Mouse (Mus musculus): ENCODE data around the gene Tmem128. TPM values are rescaled to one million over a fixed set of nuclear protein-coding genes. Genes with fewer than 3 reads are reported as not detected.

The Tmem128 gene
- 23.5 and 25.8 TPM in 2 replicates for total RNA-seq (2017)

DNA sequence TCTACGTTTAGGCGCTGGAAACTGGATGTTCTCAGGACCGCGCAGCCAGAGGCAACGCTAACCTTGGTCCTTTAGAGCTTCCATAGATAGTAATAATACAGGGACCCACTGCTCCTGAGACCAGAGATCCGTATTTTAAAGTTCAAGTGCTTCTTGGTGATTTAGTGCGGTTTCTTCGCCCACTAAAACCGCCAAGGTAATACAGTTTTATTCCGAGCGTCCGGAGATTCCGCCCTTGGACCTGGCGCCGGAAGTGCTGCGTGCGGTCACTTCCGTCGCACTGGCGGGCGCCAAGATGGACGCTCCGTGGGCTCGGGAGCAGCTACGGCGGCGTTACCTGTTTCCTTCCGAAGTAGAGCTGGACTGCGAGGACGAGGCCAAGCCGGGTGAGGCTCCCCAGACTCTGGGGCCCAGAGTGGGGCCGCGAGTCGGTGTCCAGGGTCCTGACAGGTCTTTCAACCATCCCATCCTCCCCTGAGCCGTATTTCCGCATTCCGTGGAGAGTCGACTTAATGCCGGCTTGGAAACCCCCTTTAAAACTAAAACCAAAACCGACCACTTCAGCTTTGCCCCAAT lies at the start of gene Tmem128:
Gene Tmem128, plus strand, starts transcription at position 79 of the 576 bp plus-strand sequence.
- ATAC-seq (replicated peaks; ENCODE audit: low read depth, poor library complexity, severe bottlenecking), result peak; percentile 79

DNA sequence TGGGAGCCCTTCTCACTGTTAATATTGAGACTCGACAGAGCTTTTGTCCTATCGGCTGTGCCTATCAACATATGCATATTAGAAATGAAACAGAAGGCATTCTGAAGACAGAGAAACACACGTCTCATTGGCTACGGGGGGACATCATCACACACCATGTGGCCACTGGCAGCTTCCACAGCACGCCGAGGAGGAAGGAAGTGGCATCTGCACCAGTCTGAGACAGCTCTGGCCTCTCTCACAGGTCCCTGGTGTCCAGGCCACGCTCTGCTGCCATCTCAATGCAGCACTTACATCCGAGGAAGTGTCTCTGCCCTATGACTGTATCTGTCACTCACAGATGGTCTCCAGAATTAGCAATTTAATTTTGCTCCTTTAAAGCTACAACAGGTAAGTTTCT lies 48.3 kb upstream of the Tmem128 start:
- ATAC-seq (replicated peaks; ENCODE audit: low read depth, poor library complexity, severe bottlenecking), result peak; percentile 82

DNA sequence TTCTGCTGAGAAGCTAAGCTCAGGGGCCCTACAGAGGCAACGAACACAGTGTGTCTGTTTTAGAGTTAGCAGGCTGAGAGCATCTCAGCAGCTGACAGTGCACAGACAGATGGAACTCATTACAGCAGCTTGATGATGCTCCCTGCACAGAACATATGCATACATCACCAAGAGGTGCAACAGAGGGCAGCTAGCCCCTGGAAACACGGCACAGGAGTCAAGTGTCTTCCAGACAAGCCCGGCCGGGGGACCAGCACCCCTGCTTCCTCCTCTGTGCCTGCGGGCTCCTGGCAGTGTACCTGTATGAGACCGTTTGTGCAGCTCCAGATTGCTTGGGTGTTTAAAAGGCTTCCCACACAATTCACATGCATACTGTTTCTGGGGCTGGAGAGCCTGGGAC lies 47.0 kb upstream of the Tmem128 start:
- ATAC-seq (replicated peaks; ENCODE audit: low read depth, poor library complexity, severe bottlenecking), result no peak

DNA sequence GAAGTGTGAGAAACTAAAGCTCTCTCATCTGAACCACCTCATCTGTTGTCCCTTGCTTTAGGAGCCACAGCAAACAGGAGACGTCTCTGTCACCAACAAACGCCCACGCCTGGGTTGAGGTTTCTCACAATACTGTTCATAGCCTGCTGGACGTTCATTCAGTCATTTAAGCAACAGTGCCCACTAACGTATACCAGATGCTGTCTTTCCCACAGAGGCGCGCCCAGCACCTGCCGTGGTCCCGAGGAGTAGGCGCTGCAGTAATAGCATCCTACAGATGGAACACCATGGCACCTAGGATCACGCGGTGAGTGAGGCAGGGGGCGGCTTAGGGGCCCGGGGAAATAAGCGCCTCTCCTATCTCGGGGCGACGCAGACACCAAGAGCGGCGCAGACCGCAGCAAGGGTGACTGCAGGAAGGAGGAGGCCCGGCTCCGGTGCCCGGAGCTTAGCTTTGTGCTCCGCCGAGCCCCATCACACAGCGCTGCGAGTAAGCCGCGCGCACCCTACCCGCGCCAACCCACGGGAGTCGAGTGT lies 40.1 kb upstream of the Tmem128 start:
- ATAC-seq (replicated peaks; ENCODE audit: low read depth, poor library complexity, severe bottlenecking), result peak; percentile 64

DNA sequence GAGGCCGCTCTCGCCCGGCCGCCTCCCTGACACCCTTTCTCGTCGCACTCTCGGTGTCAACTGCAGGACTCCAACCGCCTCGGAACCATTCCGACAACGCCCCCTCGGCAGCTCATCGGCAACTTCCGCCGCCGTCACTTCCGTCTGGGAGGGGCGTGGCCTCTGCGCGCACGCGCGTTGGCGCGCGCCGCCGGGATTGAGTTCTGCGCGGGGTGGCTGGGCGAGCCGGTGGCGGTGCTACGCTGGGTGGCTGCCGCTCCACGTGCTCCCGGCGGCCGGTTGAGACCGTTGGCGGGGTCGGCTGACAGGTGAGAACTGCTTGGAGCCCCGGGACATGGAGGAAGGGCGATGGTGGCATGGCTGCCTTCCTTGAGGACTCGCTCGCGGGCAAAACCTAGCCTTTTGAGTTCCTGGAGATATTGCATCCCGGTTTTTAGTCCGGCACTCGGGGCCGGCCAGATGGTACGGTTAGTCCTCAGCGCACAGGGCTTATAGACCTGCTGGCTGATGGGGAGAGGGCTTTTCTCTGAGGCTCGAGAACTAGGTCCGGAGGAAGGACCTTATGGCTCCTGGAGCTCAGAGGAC lies 39.6 kb upstream of the Tmem128 start, which contains the start of the genes Zbtb49 and Lyar:
Gene Zbtb49, minus strand, starts transcription at position 130 of the 585 bp plus-strand sequence.
Gene Lyar, plus strand, starts transcription at position 143 of the 585 bp plus-strand sequence.
- ATAC-seq (replicated peaks; ENCODE audit: low read depth, poor library complexity, severe bottlenecking), result peak; percentile 87

DNA sequence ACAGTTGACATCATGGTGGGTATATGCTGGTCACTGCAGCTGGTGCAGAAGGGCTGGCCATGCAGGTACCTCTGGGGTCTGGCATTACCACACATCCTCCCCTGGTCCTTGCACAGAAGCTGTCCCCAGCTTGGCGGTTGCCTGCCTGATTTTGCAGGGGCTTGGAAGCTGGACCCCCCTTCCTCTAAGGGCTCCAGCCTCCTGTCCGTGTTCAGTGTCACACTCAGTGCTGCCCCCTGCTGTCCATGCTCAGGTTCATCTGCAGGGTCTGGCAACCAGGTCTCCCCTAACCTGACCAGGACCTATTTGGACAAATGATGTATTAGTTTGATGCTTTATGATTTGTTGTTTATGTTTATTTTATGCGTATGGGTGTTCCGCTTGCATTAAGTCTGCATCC lies 24.6 kb upstream of the Tmem128 start:
- peak; percentile 88 for ATAC-seq (replicated peaks; ENCODE audit: low read depth, poor library complexity, severe bottlenecking)

DNA sequence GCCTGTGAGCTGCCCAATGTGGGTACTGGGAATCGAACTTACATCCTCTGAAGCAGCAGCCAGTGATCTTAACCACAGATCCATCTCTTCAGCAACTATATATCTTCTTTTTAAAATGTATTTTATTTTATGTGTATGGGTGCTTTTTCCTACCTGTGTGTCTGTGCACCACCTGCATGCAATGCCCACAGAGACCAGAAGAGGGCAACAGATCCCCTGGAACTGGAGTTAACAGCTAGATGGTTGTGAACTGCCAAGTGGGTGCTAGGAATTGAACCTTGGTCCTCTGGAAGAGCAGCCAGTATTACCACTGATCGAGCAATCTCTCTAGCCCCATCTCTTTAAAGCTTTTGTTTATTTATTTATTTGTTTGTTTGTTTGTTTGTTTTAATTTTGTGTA lies 23.4 kb upstream of the Tmem128 start:
- ATAC-seq (replicated peaks; ENCODE audit: low read depth, poor library complexity, severe bottlenecking), result no peak

DNA sequence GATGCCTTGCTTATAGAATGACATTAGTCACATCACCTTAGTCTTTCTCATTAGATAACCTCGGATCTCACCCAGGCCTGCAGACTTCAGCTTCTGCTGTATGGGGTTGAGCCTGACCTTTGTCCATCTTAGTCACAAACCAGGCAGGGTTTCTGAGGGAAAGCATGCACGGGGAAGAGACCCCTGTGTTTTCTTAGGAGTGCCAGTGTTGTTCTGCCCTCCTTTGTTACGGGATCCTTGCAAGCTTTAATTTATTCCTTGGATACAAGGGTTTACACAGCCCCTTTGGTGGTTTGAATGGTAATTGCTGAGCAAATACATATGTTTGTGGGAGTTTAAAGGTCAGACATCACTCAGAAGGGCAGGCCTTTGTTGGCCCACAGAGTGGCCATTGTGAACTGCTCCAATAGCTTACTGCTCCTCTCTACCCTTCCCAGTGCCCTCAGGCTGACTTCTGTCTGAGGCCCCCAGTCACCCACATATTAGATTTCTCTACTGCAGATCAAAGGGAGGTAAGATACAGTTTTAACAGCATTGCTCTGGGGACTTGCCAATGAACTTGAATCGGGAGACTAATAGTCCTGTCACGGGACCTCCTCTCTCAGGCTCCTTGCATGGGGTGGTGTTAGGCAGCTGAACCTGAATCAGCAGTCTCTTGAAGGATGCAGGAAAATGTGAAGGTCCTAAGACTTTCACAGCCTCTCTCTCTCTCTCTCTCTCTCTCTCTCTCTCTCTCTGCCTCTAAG lies 19.1 kb upstream of the Tmem128 start:
- ATAC-seq (replicated peaks; ENCODE audit: low read depth, poor library complexity, severe bottlenecking), result no peak

DNA sequence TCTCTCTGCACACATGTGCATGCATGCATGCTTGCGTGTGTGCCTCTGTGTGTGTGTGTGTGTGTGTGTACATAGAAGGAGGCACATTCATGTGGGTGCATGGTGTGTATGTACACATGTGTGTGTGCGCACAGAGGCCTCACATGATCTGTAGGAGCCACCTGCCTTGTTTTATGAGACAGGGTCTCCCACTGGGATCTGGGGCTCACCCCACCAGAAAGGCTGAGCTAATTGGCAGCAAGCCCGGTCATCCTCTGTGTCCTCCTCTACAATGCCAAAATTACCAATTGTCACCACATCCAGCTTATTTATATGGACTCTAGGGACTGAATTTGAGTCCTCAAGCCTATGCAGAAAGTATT lies 18.5 kb upstream of the Tmem128 start:
- no peak for ATAC-seq (replicated peaks; ENCODE audit: low read depth, poor library complexity, severe bottlenecking)

DNA sequence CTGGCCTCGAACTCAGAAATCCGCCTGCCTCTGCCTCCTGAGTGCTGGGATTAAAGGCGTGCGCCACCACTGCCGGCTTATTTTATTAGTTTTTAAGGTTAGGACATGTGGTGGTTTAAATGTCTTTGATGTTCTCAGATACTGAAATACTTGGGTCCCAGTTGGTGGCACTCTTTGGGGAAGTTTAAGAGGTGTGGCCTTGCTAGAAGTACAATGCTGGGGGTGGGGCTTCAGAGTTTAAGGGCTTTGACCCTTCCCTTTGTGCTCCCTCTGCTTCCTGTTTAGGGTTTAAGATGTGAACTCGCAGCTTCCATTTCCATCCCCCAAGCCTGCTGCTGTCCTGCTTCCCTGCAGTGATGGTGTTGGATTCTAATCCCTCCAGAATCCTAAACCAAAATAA lies 18.0 kb upstream of the Tmem128 start:
- no peak for ATAC-seq (replicated peaks; ENCODE audit: low read depth, poor library complexity, severe bottlenecking)

DNA sequence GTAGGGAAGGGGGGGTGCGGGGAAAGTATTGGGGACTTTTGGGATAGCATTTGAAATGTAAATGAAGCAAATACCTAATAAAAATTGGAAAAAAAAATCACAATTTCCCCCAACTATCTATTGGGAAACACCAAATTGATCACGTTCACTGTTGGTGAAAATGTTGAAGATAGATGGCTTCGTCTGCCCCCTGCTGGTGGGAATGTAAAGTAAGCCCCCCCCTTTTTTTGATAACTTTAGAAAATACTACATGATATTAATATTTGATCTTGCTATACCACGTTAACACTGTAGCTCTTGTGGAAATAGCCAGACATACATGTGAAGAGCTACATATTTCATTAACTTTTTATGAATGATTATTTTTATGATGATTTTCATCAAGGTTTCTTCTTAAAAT lies 4.8 kb upstream of the Tmem128 start:
- ATAC-seq (replicated peaks; ENCODE audit: low read depth, poor library complexity, severe bottlenecking), result peak; percentile 16; the same call in 1 of the 2 replicates

DNA sequence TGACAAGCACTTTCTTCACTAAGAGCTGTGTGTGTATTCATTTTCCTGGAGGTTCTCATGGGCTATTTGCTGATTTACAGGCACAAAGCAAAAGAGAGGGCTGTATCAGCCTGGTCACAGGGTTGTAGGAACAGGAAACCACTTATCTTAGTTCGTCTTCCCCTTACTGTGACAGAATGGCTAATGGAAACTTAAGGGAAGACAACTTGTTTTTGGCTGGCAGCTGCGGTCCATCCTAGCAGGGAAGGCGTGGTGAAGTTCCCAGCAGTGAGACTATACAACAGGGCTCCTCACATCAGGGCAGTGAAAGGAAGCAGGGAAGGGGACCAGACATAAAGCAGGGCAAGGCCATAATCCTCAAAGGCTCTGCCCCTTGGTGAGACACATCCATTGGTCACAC lies 4.3 kb upstream of the Tmem128 start:
- peak; percentile 83 for ATAC-seq (replicated peaks; ENCODE audit: low read depth, poor library complexity, severe bottlenecking)

DNA sequence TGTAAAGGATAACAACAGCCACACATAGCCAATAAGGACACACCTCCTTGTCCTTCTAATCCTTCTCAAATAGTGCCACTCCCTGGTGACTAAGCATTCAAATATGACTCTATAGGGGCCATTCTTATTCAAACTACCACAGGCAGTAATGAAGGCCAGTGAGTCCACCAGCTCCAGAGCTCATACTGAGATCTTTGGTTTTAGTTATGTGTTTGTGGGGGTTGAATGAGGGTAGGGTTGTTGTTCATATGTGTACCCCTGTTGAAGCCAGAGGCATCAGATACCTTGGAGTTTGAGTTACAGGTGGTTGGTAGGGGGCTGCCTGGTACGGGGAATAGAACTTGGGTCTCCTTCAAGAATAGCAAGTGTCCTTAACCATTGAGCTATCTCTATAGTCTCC lies 3.4 kb upstream of the Tmem128 start:
- ATAC-seq (replicated peaks; ENCODE audit: low read depth, poor library complexity, severe bottlenecking), result no peak

DNA sequence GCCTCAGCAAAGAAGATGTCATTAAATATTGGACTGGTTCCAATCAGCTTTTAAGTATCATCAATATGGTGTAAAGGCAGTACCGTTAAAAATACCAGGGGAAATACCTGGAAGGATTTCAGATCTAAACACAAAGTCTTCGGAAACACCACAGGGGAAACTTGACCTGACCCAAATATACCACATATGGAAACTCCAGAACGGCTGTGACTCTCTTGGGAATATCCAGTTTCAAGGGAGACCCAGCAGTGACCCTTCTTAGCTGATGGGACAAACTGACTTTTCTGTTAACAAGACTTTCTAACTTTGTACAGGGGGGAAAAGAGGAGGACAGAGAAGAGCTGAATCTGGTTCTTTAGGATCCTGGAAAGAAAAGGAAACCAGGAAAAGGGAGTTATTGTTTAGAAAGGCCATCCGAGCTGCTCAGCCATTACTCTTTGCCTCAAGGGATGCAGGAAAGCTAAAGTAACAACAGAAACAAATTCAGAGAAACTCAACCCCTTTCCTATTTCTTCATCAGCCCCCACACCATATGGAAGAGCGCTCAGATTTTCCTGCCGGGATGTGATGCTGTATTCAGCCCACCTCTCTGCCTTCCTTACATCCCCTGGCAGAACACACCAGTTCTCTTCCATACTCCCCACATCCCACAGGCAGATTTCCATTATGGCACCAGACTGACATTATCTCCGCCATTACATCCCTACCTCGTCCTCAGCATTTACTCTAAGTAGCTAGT lies 1.8 kb upstream of the Tmem128 start:
- ATAC-seq (replicated peaks; ENCODE audit: low read depth, poor library complexity, severe bottlenecking), result no peak

DNA sequence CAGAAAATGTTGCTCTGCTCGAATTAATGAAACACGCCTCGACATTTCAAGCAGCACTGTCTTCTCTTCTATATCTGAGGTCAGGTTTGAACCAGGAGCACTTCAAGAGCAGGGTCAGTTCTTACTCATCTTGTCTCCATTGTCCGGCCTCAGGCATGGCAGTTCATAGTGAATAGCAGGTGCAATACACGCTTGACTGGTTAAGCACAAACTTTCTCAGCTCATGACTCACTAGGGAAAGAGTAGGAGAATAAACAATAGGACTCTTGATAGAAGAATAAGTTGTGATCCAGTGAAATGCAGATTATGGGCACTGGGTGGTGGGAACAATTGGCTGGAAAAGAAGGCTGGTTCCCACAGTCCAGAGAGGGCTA lies 1.2 kb upstream of the Tmem128 start:
- ATAC-seq (replicated peaks; ENCODE audit: low read depth, poor library complexity, severe bottlenecking), result no peak

DNA sequence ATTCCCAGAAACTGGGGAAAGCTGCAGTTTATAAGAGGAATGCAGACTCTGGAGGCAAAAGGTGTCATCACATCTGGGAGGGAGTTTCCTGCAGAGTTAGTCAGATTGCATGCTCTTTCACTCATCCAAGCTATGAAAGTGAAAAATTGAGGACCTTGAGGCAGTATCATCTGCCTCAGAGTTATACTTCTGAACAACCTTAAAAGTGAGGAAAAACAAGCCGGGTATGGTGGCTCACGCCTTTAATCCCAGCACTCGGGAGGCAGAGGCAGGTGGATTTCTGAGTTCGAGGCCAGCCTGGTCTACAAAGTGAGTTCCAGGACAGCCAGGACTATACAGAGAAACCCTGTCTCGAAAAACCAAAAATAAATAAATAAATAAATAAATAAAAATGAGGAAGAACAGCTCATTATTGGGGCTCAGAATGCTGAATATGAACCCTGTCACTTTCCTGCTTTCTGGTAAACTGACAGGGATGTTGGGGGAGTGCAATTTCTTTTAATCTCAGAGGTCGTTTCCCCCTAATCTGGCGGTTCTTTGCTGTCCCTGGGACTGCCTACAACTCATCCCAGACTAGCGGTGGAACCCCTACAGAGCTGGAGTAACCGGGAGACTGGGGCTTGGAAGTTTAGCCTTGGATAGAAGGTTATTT lies 404 bp upstream of the Tmem128 start:
- ATAC-seq (replicated peaks; ENCODE audit: low read depth, poor library complexity, severe bottlenecking), result peak; percentile 2; the same call in 1 of the 2 replicates

DNA sequence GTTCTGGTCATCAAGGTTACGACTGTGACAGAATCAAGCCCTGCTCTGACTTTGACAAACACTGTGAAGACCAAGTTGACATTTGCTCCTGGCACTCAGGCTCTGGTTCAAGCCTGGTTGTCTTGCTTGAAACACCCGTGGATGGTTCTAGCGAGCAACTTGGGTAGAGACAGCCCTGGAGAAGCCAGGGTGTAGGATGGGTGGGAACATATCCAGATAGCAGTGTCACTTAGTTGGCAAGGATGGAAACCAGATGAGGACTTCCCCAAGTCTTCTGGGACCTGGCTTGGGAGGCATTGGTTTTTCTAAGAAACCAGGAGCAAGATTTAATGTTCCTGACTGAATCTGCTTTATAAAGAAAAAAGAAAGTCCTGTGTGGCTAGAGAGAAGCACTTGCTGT lies 11.0 kb downstream of the Tmem128 start:
- ATAC-seq (replicated peaks; ENCODE audit: low read depth, poor library complexity, severe bottlenecking), result no peak

DNA sequence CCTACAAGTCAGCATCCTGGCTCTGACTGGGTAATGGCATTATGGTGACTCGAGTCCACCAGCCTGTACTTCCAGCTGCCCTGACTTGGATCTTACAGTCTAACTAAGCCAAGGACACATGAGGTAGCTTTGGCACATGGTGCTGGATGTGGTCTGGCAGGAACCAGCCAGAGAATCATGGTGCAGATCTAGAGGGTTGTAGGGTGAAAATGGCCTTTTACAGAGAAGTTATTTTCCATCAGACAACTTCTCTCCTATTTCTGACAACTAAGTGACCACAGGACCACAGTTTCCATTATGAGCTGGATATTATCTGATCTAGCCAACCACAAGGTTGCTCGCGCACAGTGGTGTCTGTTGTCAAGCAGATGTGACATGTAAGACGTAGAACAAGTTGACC lies 13.8 kb downstream of the Tmem128 start:
- peak; percentile 69 for ATAC-seq (replicated peaks; ENCODE audit: low read depth, poor library complexity, severe bottlenecking)

DNA sequence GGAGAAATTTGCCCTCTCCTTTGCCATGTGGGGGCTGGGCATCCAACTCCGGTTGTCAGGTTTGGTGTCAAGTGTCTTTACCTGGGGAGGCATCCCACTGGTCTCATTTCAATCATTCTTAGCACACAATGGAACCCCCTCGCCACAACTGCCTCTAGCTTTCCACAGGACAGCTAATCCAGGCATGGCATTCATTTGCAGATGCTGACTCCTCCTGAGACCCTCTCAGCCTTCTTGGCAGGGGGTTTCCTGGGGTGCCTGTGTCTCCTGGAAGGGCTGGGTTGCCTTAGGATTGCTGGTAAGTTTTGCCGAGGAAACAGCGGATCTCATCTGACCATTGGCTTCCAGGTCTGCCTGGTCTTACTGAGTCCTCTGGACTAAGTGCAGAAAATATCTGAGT lies 15.8 kb downstream of the Tmem128 start, which contains the start of gene Otop1:
Gene Otop1, plus strand, starts transcription at position 202 of the 400 bp plus-strand sequence.
- ATAC-seq (replicated peaks; ENCODE audit: low read depth, poor library complexity, severe bottlenecking), result no peak

DNA sequence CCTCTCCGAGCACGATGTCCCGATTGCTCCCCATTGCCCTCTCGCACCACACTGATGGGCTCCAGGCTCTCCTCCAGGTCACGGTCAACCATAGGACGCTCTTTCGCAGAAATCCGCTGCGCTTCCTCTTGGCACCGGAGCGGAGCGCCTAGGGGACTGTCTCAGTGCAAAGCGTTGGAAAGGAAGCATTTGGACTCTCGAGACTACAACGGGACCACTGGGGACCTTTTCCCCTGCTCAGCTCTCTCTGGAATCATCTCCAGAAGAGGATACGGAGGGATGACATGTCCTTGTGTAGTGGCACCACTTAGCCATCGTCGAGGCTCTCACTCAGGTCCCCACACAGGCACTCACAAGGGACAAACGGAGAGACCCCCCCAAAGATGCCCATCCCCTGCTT lies 16.5 kb downstream of the Tmem128 start:
- ATAC-seq (replicated peaks; ENCODE audit: low read depth, poor library complexity, severe bottlenecking), result no peak
